Comparison of ENCODE assay signal across 29 mouse cellular contexts in the genomic region with DNA sequence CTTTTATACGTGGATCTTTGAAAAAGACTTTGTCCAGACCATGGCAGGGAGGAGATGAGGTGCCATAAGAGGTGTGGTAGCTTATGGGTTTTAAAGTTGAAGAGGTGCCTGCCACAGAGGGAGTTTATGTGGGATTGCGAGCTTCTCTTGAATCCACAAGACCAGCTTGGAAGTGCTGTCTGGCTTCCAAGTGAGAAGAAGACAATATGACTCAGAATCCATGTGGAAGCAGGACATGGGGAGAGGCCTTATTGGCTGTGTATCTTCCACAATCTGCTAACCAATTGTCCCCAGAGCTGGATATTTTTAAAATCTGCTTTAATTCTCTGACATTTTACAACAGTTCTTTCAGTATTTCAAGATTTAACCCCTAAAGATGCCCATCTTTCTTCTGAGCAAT. TPM values are rescaled to one million over a fixed set of nuclear protein-coding genes. Genes with fewer than 3 reads are reported as not detected.
"Had no signal": no experiment of that assay in that cellular context is flagged by ENCODE, and none has a peak within 500 bp of the region (broad histone marks: within the 10 kb centered on the region; RNA-seq: fewer than 3 reads in every experiment).

No protein-coding gene starts in this region.

- H3K9me3 ChIP-seq: heart, embryonic 12.5 days; hindbrain, embryonic 10.5 days; hindbrain, embryonic 12.5 days; intestine, embryonic 15.5 days; limb, embryonic 10.5 days; limb, embryonic 12.5 days; liver, embryonic 13.5 days; liver, embryonic 15.5 days had no signal

- H3K27me3 ChIP-seq: hindbrain, embryonic 12.5 days; intestine, embryonic 15.5 days; limb, embryonic 12.5 days; liver, embryonic 13.5 days; liver, embryonic 15.5 days had no signal

- H3K27ac ChIP-seq: heart, adult 2 months; hindbrain, embryonic 10.5 days; hindbrain, embryonic 12.5 days; hindbrain, embryonic 14.5 days; intestine, embryonic 15.5 days; left cerebral cortex, adult 2 months; limb, embryonic 10.5 days; limb, embryonic 12.5 days; liver, embryonic 13.5 days; liver, embryonic 15.5 days had no signal

- H3K36me3 ChIP-seq: heart, embryonic 12.5 days; hindbrain, embryonic 10.5 days; hindbrain, embryonic 12.5 days; intestine, embryonic 15.5 days; limb, embryonic 10.5 days; limb, embryonic 12.5 days; liver, embryonic 13.5 days; liver, embryonic 15.5 days had no signal

- H3K4me3 ChIP-seq: heart, adult 2 months; heart, embryonic 12.5 days; hindbrain, embryonic 10.5 days; hindbrain, embryonic 12.5 days; intestine, embryonic 15.5 days; left cerebral cortex, adult 2 months; limb, embryonic 10.5 days; limb, embryonic 12.5 days; liver, embryonic 13.5 days; liver, embryonic 15.5 days had no signal

- H3K4me1 ChIP-seq: heart, embryonic 12.5 days; hindbrain, embryonic 10.5 days; hindbrain, embryonic 12.5 days; intestine, embryonic 15.5 days; limb, embryonic 10.5 days; limb, embryonic 12.5 days; liver, embryonic 13.5 days; liver, embryonic 15.5 days had no signal

- ATAC-seq: forebrain, embryonic 16.5 days; hindbrain, embryonic 16.5 days; inflammation-experienced regulatory T-cells, adult 6 months; intestine, embryonic 15.5 days; intestine, postnatal 0 days; liver, postnatal 0 days had no signal

- DNase-seq: gastrocnemius, postnatal 14 days; heart, adult 2 months; heart, postnatal 10 days; heart, postnatal 4 days; kidney, adult 18-20 months; kidney, adult 8-10 months; kidney, postnatal 10 days; kidney, postnatal 25 days; kidney, postnatal 4 days; liver; liver, embryonic 13.5 days; liver, postnatal 0 days had no signal

RNA-seq across cellular contexts. Expression of gene Slc9a4, which starts 33.3 kb away (rescaled TPM):
- total RNA-seq: granulocyte monocyte progenitor cell, adult 5-6 weeks; heart, postnatal 10 days; heart, postnatal 25 days; heart, postnatal 4 days had no signal
- polyA plus RNA-seq: heart, embryonic 12.5 days; heart, embryonic 14.5 days; hindbrain, embryonic 10.5 days; hindbrain, embryonic 14.5 days; inflammation-experienced regulatory T-cells, adult 6 months; intestine, embryonic 15.5 days; limb, embryonic 10.5 days; limb, embryonic 12.5 days; liver, embryonic 11.5 days; liver, embryonic 13.5 days; liver, embryonic 15.5 days; liver, postnatal 0 days had no signal
